Mouse (Mus musculus): ENCODE measurements around the gene Mas1.
A peak's percentile ranks its signal among the peaks of the same experiment; 100 is the strongest.

DNA sequence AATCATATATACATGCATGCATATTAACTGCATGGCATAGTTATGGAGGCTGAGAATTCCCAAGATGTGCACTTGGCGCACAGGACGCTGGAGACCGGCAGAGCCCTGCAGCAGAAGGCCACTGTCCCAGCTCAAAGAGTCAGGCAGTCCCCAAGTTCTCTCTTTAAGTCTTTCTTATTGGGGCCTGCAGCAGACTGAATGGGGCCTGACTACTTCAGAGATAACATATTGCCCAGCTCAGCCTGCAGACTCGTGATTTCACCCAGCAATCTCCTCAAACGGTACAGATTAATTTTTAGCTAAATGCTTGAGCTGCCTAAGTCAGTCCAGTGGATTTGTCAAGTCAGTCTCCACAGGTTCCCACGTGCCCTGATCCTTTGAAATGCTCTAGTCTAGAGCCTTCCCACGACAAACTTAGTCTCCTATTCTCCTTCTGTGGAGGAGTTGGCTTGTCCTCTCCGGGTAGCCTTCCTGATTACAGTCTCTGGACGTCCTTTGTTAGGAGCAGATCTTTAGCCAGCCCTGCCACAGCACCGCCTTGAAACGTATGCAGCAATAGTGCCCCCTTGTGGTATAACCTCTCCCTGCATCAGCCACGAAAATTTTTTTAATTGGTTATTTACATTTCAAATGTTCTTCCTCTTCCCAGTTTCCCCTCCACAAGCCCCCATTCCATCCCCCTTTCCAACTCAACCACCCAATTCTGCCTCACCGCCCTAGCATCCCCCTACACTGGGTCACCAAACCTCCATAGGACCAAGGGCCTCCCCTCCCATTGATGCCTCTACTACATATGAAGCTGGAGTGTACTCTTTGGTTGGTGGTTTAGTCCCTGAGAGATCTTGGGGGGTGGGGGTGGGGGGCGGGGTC is 57.6 kb downstream of the Mas1 start:
- TF ChIP-seq CTCF (IDR thresholded peaks at IDR 0.05; ENCODE audit: control insufficient read depth, insufficient read depth, insufficient read length) (peak; percentile 44), MAX (IDR thresholded peaks at IDR 0.05) (no peak)
